Mouse (Mus musculus): ENCODE measurements around the gene Ugt1a6b. TPM values are rescaled to one million over a fixed set of nuclear protein-coding genes. Genes with fewer than 3 reads are reported as not detected.

Ugt1a6b gene
- polyA plus RNA-seq, 1 experiment from 2014 or later, result 0.49 TPM

DNA sequence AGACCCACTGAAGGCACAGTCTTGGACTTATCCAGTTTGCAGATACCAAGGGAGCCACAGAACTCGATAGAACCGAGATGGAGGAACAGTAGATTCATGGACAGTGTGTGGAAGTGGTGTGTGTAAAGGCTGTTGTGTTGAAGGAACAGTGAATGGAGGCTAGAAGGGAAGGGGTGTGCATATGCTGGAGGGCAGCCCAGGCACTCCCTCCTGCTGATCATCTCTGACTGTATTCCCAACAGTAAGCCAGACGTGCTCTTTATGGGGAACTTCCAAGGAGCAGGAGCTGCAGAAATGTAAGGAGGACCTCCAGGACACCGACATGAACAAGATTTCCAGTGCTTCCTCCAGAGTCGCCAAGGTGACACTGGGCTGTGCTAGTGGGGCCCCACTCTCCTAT is 147.0 kb downstream of the Ugt1a6b start:
- Histone ChIP-seq H3K36me3 (ENCODE audit: control insufficient read depth, insufficient read depth, low read length) (no peaks in the 10 kb centered on the region), H3K4me1 (ENCODE audit: control insufficient read depth, insufficient read depth, low read length) (no peaks in the 10 kb centered on the region), H3K27me3 (replicated peaks; ENCODE audit: control insufficient read depth, insufficient read depth, low read length) (no peaks in the 10 kb centered on the region), H3K27ac (ENCODE audit: low read length) (no peak overlapping the region), H3K4me2 (ENCODE audit: low read depth, low read length) (no peak overlapping the region), H3K9me3 (ENCODE audit: control insufficient read depth, low read length) (peaks cover 34% of the 10 kb centered on the region), H3K9ac (ENCODE audit: low read depth, low read length) (no peak overlapping the region), H3K4me3 (ENCODE audit: low read length) (no peak overlapping the region)
- ATAC-seq, result no peak
- WGBS, result 79% methylated on average over 5 of the region's 5 CpGs

GRCm38 (mm10) chr1:88253106-88253505 is 150.1 kb downstream of the Ugt1a6b start:
- H3K9me3 ChIP-seq (ENCODE audit: control insufficient read depth, low read length), result peaks cover 35% of the 10 kb centered on the region
- H3K27me3 ChIP-seq (replicated peaks; ENCODE audit: control insufficient read depth, insufficient read depth, low read length), result no peaks in the 10 kb centered on the region
- no peaks in the 10 kb centered on the region for H3K4me1 ChIP-seq (ENCODE audit: control insufficient read depth, insufficient read depth, low read length)
- ATAC-seq, result peak; percentile 22
- H3K4me3 ChIP-seq (ENCODE audit: low read length), result no peak overlapping the region
- H3K36me3 ChIP-seq (ENCODE audit: control insufficient read depth, insufficient read depth, low read length), result no peaks in the 10 kb centered on the region
- H3K27ac ChIP-seq (ENCODE audit: low read length), result no peak overlapping the region
- 73% methylated on average over 8 of the region's 8 CpGs for WGBS
- H3K4me2 ChIP-seq (ENCODE audit: low read depth, low read length), result no peak overlapping the region
- no peak overlapping the region for H3K9ac ChIP-seq (ENCODE audit: low read depth, low read length)

- Histone ChIP-seq H3K27ac (ENCODE audit: low read length) (no peak overlapping the region), H3K36me3 (ENCODE audit: control insufficient read depth, insufficient read depth, low read length) (no peaks in the 10 kb centered on the region), H3K9me3 (ENCODE audit: control insufficient read depth, low read length) (peaks cover 34% of the 10 kb centered on the region), H3K4me2 (ENCODE audit: low read depth, low read length) (no peak overlapping the region), H3K9ac (ENCODE audit: low read depth, low read length) (no peak overlapping the region), H3K27me3 (replicated peaks; ENCODE audit: control insufficient read depth, insufficient read depth, low read length) (no peaks in the 10 kb centered on the region), H3K4me3 (ENCODE audit: low read length) (no peak overlapping the region), H3K4me1 (ENCODE audit: control insufficient read depth, insufficient read depth, low read length) (no peaks in the 10 kb centered on the region)
- WGBS, result 71% methylated on average over 6 of the region's 6 CpGs
- ATAC-seq, result peak; percentile 52
Observed at GRCm38 (mm10) chr1:88253540-88253939, 150.5 kb downstream of the Ugt1a6b start.

GRCm38 (mm10) chr1:88254793-88255465 is 151.9 kb downstream of the Ugt1a6b start:
- Histone ChIP-seq H3K9ac (ENCODE audit: low read depth, low read length) (no peak overlapping the region), H3K9me3 (ENCODE audit: control insufficient read depth, low read length) (peaks cover 21% of the 10 kb centered on the region), H3K27me3 (replicated peaks; ENCODE audit: control insufficient read depth, insufficient read depth, low read length) (no peaks in the 10 kb centered on the region), H3K4me1 (ENCODE audit: control insufficient read depth, insufficient read depth, low read length) (0 out of 2 replicates have a peak, but pooled peaks cover 2% of the 10 kb centered on the region), H3K4me3 (ENCODE audit: low read length) (no peak overlapping the region), H3K4me2 (ENCODE audit: low read depth, low read length) (no peak overlapping the region), H3K36me3 (ENCODE audit: control insufficient read depth, insufficient read depth, low read length) (no peaks in the 10 kb centered on the region), H3K27ac (ENCODE audit: low read length) (no peak overlapping the region)
- ATAC-seq, result no peak
- WGBS, result 86% methylated on average over 12 of the region's 12 CpGs

GRCm38 (mm10) chr1:88255466-88255857 is 152.4 kb downstream of the Ugt1a6b start:
- Histone ChIP-seq H3K4me1 (ENCODE audit: control insufficient read depth, insufficient read depth, low read length) (0 out of 2 replicates have a peak, but pooled peaks cover 5% of the 10 kb centered on the region), H3K27ac (ENCODE audit: low read length) (no peak overlapping the region), H3K9ac (ENCODE audit: low read depth, low read length) (no peak overlapping the region), H3K9me3 (ENCODE audit: control insufficient read depth, low read length) (peaks cover 16% of the 10 kb centered on the region; the same call in 1 of the 2 replicates), H3K4me3 (ENCODE audit: low read length) (no peak overlapping the region), H3K36me3 (ENCODE audit: control insufficient read depth, insufficient read depth, low read length) (peaks cover under 1% of the 10 kb centered on the region; the same call in 1 of the 2 replicates), H3K27me3 (replicated peaks; ENCODE audit: control insufficient read depth, insufficient read depth, low read length) (no peaks in the 10 kb centered on the region), H3K4me2 (ENCODE audit: low read depth, low read length) (no peak overlapping the region)
- ATAC-seq, result no peak
- WGBS, result 58% methylated on average over 2 of the region's 2 CpGs

DNA sequence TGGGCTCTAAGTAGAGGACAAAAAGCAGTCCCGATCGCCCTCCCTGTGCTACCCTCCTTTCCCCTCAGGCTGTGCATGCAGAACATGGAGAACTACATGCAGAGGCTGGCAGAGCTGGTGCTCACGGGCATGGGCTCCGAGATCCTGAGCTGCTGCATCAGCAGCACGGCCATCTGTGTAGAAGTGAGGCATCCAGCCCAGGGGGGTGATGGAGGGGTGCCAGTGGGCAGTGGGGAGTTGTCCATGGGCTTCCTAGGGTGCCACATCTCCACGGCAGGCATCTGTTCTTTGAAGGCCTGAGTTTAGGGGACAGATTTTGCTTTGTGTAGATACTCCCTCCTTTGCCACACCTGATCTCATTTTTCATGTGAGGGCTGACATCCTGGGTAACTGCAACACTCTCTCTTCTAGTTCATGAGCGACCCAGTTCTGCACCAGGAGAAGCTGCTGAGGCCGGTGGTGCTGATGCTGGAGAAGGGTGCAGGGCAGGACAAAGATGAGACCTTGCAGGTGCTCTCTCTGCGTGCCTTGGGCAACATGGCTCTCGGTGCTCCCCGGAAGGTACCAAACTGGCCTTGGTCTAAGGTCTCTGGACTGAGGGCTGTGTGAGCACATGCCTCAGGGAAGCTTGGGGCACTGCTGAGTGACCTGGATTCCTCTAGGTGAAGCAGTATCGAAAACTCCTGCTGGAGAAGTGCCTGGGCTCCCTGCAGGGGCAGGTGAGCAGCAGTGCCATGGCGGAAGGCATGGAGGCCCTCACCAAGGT is 153.1 kb downstream of the Ugt1a6b start:
- peaks cover 10% of the 10 kb centered on the region; the same call in 1 of the 2 replicates for H3K9me3 ChIP-seq (ENCODE audit: control insufficient read depth, low read length)
- H3K4me1 ChIP-seq (ENCODE audit: control insufficient read depth, insufficient read depth, low read length), result 0 out of 2 replicates have a peak, but pooled peaks cover 5% of the 10 kb centered on the region
- no peak for ATAC-seq
- no peak overlapping the region for H3K4me2 ChIP-seq (ENCODE audit: low read depth, low read length)
- H3K27ac ChIP-seq (ENCODE audit: low read length), result no peak overlapping the region
- no peak overlapping the region for H3K9ac ChIP-seq (ENCODE audit: low read depth, low read length)
- peaks cover 6% of the 10 kb centered on the region for H3K36me3 ChIP-seq (ENCODE audit: control insufficient read depth, insufficient read depth, low read length)
- H3K4me3 ChIP-seq (ENCODE audit: low read length), result no peak overlapping the region
- no peaks in the 10 kb centered on the region for H3K27me3 ChIP-seq (replicated peaks; ENCODE audit: control insufficient read depth, insufficient read depth, low read length)
- 79% methylated on average over 13 of the region's 13 CpGs for WGBS

- 77% methylated on average over 10 of the region's 10 CpGs for WGBS
- H3K4me1 ChIP-seq (ENCODE audit: control insufficient read depth, insufficient read depth, low read length), result 0 out of 2 replicates have a peak, but pooled peaks cover 5% of the 10 kb centered on the region
- peaks cover 15% of the 10 kb centered on the region for H3K36me3 ChIP-seq (ENCODE audit: control insufficient read depth, insufficient read depth, low read length)
- no peak for ATAC-seq
- H3K27me3 ChIP-seq (replicated peaks; ENCODE audit: control insufficient read depth, insufficient read depth, low read length), result no peaks in the 10 kb centered on the region
- H3K9ac ChIP-seq (ENCODE audit: low read depth, low read length), result no peak overlapping the region
- no peak overlapping the region for H3K27ac ChIP-seq (ENCODE audit: low read length)
- no peak overlapping the region for H3K4me3 ChIP-seq (ENCODE audit: low read length)
- no peak overlapping the region for H3K4me2 ChIP-seq (ENCODE audit: low read depth, low read length)
- H3K9me3 ChIP-seq (ENCODE audit: control insufficient read depth, low read length), result peaks cover 10% of the 10 kb centered on the region; the same call in 1 of the 2 replicates
Observed at GRCm38 (mm10) chr1:88256886-88257663, 154.0 kb downstream of the Ugt1a6b start.

- Histone ChIP-seq H3K9me3 (ENCODE audit: control insufficient read depth, low read length) (peaks cover 10% of the 10 kb centered on the region; the same call in 1 of the 2 replicates), H3K4me2 (ENCODE audit: low read depth, low read length) (no peak overlapping the region), H3K4me1 (ENCODE audit: control insufficient read depth, insufficient read depth, low read length) (0 out of 2 replicates have a peak, but pooled peaks cover 10% of the 10 kb centered on the region), H3K27ac (ENCODE audit: low read length) (no peak overlapping the region), H3K27me3 (replicated peaks; ENCODE audit: control insufficient read depth, insufficient read depth, low read length) (no peaks in the 10 kb centered on the region), H3K9ac (ENCODE audit: low read depth, low read length) (no peak overlapping the region), H3K4me3 (ENCODE audit: low read length) (no peak overlapping the region), H3K36me3 (ENCODE audit: control insufficient read depth, insufficient read depth, low read length) (peaks cover 20% of the 10 kb centered on the region)
- ATAC-seq, result no peak
- WGBS, result 82% methylated on average over 6 of the region's 6 CpGs
Observed at GRCm38 (mm10) chr1:88257681-88258080, 154.6 kb downstream of the Ugt1a6b start.

GRCm38 (mm10) chr1:88258361-88258760 is 155.3 kb downstream of the Ugt1a6b start:
- Histone ChIP-seq H3K9me3 (ENCODE audit: control insufficient read depth, low read length) (peaks cover 10% of the 10 kb centered on the region; the same call in 1 of the 2 replicates), H3K4me3 (ENCODE audit: low read length) (no peak overlapping the region), H3K4me2 (ENCODE audit: low read depth, low read length) (no peak overlapping the region), H3K4me1 (ENCODE audit: control insufficient read depth, insufficient read depth, low read length) (0 out of 2 replicates have a peak, but pooled peaks cover 10% of the 10 kb centered on the region), H3K27ac (ENCODE audit: low read length) (no peak overlapping the region), H3K27me3 (replicated peaks; ENCODE audit: control insufficient read depth, insufficient read depth, low read length) (no peaks in the 10 kb centered on the region), H3K36me3 (ENCODE audit: control insufficient read depth, insufficient read depth, low read length) (peaks cover 27% of the 10 kb centered on the region), H3K9ac (ENCODE audit: low read depth, low read length) (no peak overlapping the region)
- ATAC-seq, result no peak
- 65% methylated on average over 6 of the region's 6 CpGs for WGBS

Measured in intestine, embryonic 16.5 days (tissue).